Mouse (Mus musculus): ENCODE measurements around the gene Spg7.
A peak's percentile ranks its signal among the peaks of the same experiment; 100 is the strongest.

DNA sequence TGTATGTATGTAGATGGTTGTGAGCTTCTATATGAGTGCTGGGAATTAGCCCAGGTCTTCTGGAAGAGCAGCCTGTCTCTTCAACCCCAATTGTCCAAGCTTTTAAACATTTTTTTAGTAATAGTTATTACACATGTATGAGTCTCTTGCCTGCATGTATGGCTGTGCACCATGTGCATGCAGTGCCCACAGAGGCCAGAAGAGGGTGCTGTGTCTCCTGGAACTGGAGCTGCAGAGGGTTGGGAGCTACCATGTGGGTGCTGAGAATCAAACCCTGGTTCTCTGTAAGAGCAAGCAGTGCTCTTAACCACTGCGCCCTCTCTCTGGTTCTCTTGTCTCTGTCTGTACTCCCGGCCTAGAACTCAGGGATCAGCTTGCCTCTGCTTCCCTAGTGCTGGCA is 70.2 kb downstream of the Spg7 start:
- TF ChIP-seq E2F4 (IDR thresholded peaks at IDR 0.05; ENCODE audit: insufficient replicate concordance, low read depth, low read length) (no peak), POLR2A (IDR thresholded peaks at IDR 0.05; ENCODE audit: low read depth, low read length) (no peak), BHLHE40 (IDR thresholded peaks at IDR 0.05; ENCODE audit: low read depth, low read length) (no peak), CTCF (conservative IDR thresholded peaks at IDR 0.05 in 1 of 2, IDR thresholded peaks at IDR 0.05 in 1 of 2; ENCODE audit: low read depth in 2 of 2, low read length in 2 of 2) (peak in 1 of 2 experiments; percentile 20; a peak in 1 of 4 replicates), ZNF384 (IDR thresholded peaks at IDR 0.05; ENCODE audit: low read depth, low read length) (no peak), ZC3H11A (IDR thresholded peaks at IDR 0.05; ENCODE audit: low read depth, low read length) (no peak), TCF12 (IDR thresholded peaks at IDR 0.05; ENCODE audit: low read depth, low read length) (no peak), MAZ (IDR thresholded peaks at IDR 0.05; ENCODE audit: low read depth, low read length) (no peak), ELF1 (IDR thresholded peaks at IDR 0.05; ENCODE audit: low read depth, low read length) (no peak), HCFC1 (IDR thresholded peaks at IDR 0.05; ENCODE audit: low read depth, low read length) (no peak), POLR2AphosphoS2 (IDR thresholded peaks at IDR 0.05; ENCODE audit: low read depth, low read length) (no peak), CHD2 (IDR thresholded peaks at IDR 0.05; ENCODE audit: low read length) (no peak)

Measured in CH12.LX (cell line).